ENCODE assay signal across 8 mouse cellular contexts in the genomic region with DNA sequence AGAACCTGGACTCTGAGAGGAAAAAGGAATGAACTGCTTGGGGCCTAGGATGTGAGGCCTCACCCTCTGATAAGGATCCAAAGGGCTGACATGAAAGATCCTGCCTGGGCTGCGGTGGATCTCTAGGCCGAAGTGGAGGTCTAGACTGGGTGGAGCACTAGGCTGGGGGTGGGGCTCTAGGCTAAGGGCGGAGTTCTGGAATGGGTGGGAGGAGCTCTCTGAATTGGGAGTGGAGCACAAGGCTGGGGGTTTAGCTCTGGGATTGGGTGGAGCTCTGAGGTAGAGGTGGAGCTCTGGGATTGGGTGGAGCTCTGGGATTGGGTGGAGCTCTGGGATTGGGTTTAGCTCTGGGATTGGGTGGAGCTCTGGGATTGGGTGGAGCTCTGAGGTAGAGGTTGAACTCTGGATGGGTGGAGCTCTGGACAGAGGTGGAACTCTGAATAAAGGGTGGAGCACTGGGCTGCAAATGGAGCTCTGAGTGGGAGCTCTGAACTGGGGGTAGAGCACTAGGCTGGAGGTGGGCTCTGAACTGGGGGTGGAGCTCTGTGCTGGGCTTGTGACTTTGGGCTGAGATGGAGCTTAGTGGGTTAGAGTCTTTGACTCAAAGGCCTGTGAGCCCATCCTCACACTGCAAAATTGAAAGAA.
DNase-seq lines count a peak whose midpoint lies in the region; ATAC-seq lines count a peak whose summit lies in the region.

No protein-coding gene starts in this region.

- H3K4me3 ChIP-seq in neural tube, embryonic 11.5 days (ENCODE audit: low read depth, low read length) = no peak overlapping the region
- no peak overlapping the region for H3K4me3 ChIP-seq in neural tube, embryonic 15.5 days (replicated peaks)
- no peak overlapping the region for H3K4me3 ChIP-seq in forebrain, embryonic 15.5 days
- no peak overlapping the region for H3K4me3 ChIP-seq in intestine, embryonic 15.5 days (replicated peaks)
- no peak overlapping the region for H3K4me3 ChIP-seq in midbrain, embryonic 11.5 days (ENCODE audit: low read depth, low read length)

- ATAC-seq in neural tube, embryonic 11.5 days (ENCODE audit: insufficient read depth, low FRiP score, low TSS enrichment) = peak; percentile 55
- no peak for ATAC-seq in neural tube, embryonic 15.5 days (ENCODE audit: low FRiP score)
- peak; percentile 78 for ATAC-seq in forebrain, embryonic 15.5 days (replicated peaks)
- peak; percentile 87 for ATAC-seq in intestine, embryonic 15.5 days
- ATAC-seq in midbrain, embryonic 11.5 days (ENCODE audit: low FRiP score) = peak; percentile 64

- H3K4me1 ChIP-seq in neural tube, embryonic 11.5 days (ENCODE audit: control insufficient read depth, insufficient read depth, low read length) = peaks cover 5% of the 10 kb centered on the region; the same call in 1 of the 2 replicates
- peaks cover 14% of the 10 kb centered on the region for H3K4me1 ChIP-seq in neural tube, embryonic 15.5 days
- H3K4me1 ChIP-seq in forebrain, embryonic 15.5 days = peaks cover 16% of the 10 kb centered on the region
- H3K4me1 ChIP-seq in intestine, embryonic 15.5 days (replicated peaks) = peaks cover 3% of the 10 kb centered on the region
- peaks cover 6% of the 10 kb centered on the region; the same call in 1 of the 2 replicates for H3K4me1 ChIP-seq in midbrain, embryonic 11.5 days (ENCODE audit: control insufficient read depth, insufficient read depth, low read length)

- no peak overlapping the region for H3K9ac ChIP-seq in neural tube, embryonic 11.5 days (ENCODE audit: low read length)
- no peak overlapping the region for H3K9ac ChIP-seq in neural tube, embryonic 15.5 days (replicated peaks)
- no peak overlapping the region for H3K9ac ChIP-seq in forebrain, embryonic 15.5 days (replicated peaks)
- H3K9ac ChIP-seq in intestine, embryonic 15.5 days = no peak overlapping the region
- no peak overlapping the region for H3K9ac ChIP-seq in midbrain, embryonic 11.5 days (ENCODE audit: low read length)

- DNase-seq in neural tube, embryonic 11.5 days (ENCODE audit: low spot score) = no peak
- DNase-seq in midbrain, embryonic 11.5 days (ENCODE audit: low spot score, missing footprints) = no peak
- DNase-seq in thymus, postnatal 10 days (ENCODE audit: low spot score in 2 of 2) = no peak
- DNase-seq in layer of hippocampus, postnatal 14 days (ENCODE audit: low spot score in 2 of 2) = no peak
- DNase-seq in layer of hippocampus, adult 11-12 months (ENCODE audit: low spot score) = no peak

- no peaks in the 10 kb centered on the region for H3K36me3 ChIP-seq in neural tube, embryonic 11.5 days (ENCODE audit: control insufficient read depth, insufficient read depth, low read length)
- H3K36me3 ChIP-seq in neural tube, embryonic 15.5 days = no peaks in the 10 kb centered on the region
- no peaks in the 10 kb centered on the region for H3K36me3 ChIP-seq in forebrain, embryonic 15.5 days
- H3K36me3 ChIP-seq in intestine, embryonic 15.5 days = no peaks in the 10 kb centered on the region
- no peaks in the 10 kb centered on the region for H3K36me3 ChIP-seq in midbrain, embryonic 11.5 days (ENCODE audit: control insufficient read depth, insufficient read depth, low read length)

- H3K27ac ChIP-seq in neural tube, embryonic 11.5 days (ENCODE audit: low read depth, low read length) = no peak overlapping the region
- H3K27ac ChIP-seq in neural tube, embryonic 15.5 days (replicated peaks) = no peak overlapping the region
- peak overlapping the region; percentile 91 for H3K27ac ChIP-seq in forebrain, embryonic 15.5 days (replicated peaks)
- H3K27ac ChIP-seq in intestine, embryonic 15.5 days = no peak overlapping the region
- no peak overlapping the region for H3K27ac ChIP-seq in midbrain, embryonic 11.5 days (ENCODE audit: low read depth, low read length)

- WGBS in neural tube, embryonic 11.5 days = 20% methylated on average over 3 of the region's 3 CpGs
- 17% methylated on average over 3 of the region's 3 CpGs for WGBS in neural tube, embryonic 15.5 days
- 32% methylated on average over 3 of the region's 3 CpGs for WGBS in forebrain, embryonic 15.5 days
- 20% methylated on average over 3 of the region's 3 CpGs for WGBS in intestine, embryonic 15.5 days
- 22% methylated on average over 3 of the region's 3 CpGs for WGBS in midbrain, embryonic 11.5 days

- H3K4me2 ChIP-seq in neural tube, embryonic 11.5 days (ENCODE audit: low read depth) = no peak overlapping the region
- H3K4me2 ChIP-seq in neural tube, embryonic 15.5 days = no peak overlapping the region
- H3K4me2 ChIP-seq in forebrain, embryonic 15.5 days (replicated peaks) = no peak overlapping the region
- H3K4me2 ChIP-seq in intestine, embryonic 15.5 days (replicated peaks) = no peak overlapping the region
- no peak overlapping the region for H3K4me2 ChIP-seq in midbrain, embryonic 11.5 days

- no peaks in the 10 kb centered on the region for H3K9me3 ChIP-seq in neural tube, embryonic 11.5 days (ENCODE audit: control insufficient read depth, low read length)
- no peaks in the 10 kb centered on the region for H3K9me3 ChIP-seq in neural tube, embryonic 15.5 days (replicated peaks)
- no peaks in the 10 kb centered on the region for H3K9me3 ChIP-seq in forebrain, embryonic 15.5 days
- no peaks in the 10 kb centered on the region for H3K9me3 ChIP-seq in intestine, embryonic 15.5 days
- no peaks in the 10 kb centered on the region for H3K9me3 ChIP-seq in midbrain, embryonic 11.5 days (ENCODE audit: control insufficient read depth, low read length)

- H3K27me3 ChIP-seq in neural tube, embryonic 11.5 days (ENCODE audit: control insufficient read depth, insufficient read depth, low read length) = no peaks in the 10 kb centered on the region
- H3K27me3 ChIP-seq in neural tube, embryonic 15.5 days (replicated peaks) = peaks cover 6% of the 10 kb centered on the region; the same call in 1 of the 2 replicates
- H3K27me3 ChIP-seq in forebrain, embryonic 15.5 days = no peaks in the 10 kb centered on the region
- H3K27me3 ChIP-seq in intestine, embryonic 15.5 days (replicated peaks) = no peaks in the 10 kb centered on the region
- peaks cover 3% of the 10 kb centered on the region; the same call in 1 of the 2 replicates for H3K27me3 ChIP-seq in midbrain, embryonic 11.5 days (ENCODE audit: control insufficient read depth, insufficient read depth, low read length)
